Mouse (Mus musculus): Measurements from ENCODE around the gene Rbm15. TPM values are rescaled to one million over a fixed set of nuclear protein-coding genes. Genes with fewer than 3 reads are reported as not detected.
"Not testable (repeated sequence)": the region's sequence is repeated elsewhere in the genome, so short reads cannot be mapped to it uniquely, and the experiment has no call there.

Rbm15 gene
- polyA plus RNA-seq, 1 experiment from 2014 or later = 6.9 TPM

GRCm38 (mm10) chr3:107326442-107326841 is 7.0 kb downstream of the Rbm15 start:
- ATAC-seq (ENCODE audit: low FRiP score, low read depth) = no peak
- peaks cover 64% of the 10 kb centered on the region for H3K4me1 ChIP-seq (replicated peaks)
- WGBS = 96% methylated on average over 1 of the region's 1 CpGs

DNA sequence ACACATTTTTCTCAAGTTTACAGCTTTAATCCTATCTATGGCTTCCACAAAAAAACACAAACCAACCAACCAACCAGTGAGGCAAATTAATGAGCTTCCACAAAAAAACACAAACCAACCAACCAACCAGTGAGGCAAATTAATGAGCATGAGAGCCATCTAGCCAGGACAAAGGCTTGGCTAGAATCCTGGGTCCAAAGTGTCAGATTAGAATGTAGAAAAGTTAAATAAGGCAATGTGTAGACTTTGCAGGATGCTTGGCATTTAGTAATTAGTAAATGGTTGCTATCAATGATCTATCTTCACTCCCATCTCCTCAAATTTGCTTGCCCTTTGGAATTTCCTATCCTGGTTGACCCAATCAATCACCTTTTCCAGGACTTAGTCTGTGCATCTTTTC is 11.7 kb downstream of the Rbm15 start:
- H3K4me1 ChIP-seq (replicated peaks) = peaks cover 40% of the 10 kb centered on the region
- ATAC-seq (ENCODE audit: low FRiP score, low read depth) = no peak

More at GRCm38 (mm10) chr3:107326442-107326841, 7.0 kb downstream of the Rbm15 start:
- Histone ChIP-seq H3K36me3 (0 out of 2 replicates have a peak, but pooled peaks cover 13% of the 10 kb centered on the region), H3K4me2 (no peak overlapping the region), H3K27ac (replicated peaks) (no peak overlapping the region), H3K27me3 (no peaks in the 10 kb centered on the region), H3K9ac (no peak overlapping the region), H3K4me3 (no peak overlapping the region), H3K9me3 (no peaks in the 10 kb centered on the region)

GRCm38 (mm10) chr3:107321141-107321540 is 12.3 kb downstream of the Rbm15 start:
- Histone ChIP-seq H3K9me3 (no peaks in the 10 kb centered on the region), H3K9ac (no peak overlapping the region), H3K36me3 (0 out of 2 replicates have a peak, but pooled peaks cover 9% of the 10 kb centered on the region), H3K27ac (replicated peaks) (no peak overlapping the region), H3K4me2 (no peak overlapping the region), H3K4me3 (no peak overlapping the region), H3K27me3 (no peaks in the 10 kb centered on the region), H3K4me1 (replicated peaks) (peaks cover 40% of the 10 kb centered on the region)
- WGBS = 90% methylated on average over 2 of the region's 2 CpGs
- ATAC-seq (ENCODE audit: low FRiP score, low read depth) = no peak

More for the DNA sequence above, 11.7 kb downstream of the Rbm15 start:
- H3K4me3 ChIP-seq = no peak overlapping the region
- no peaks in the 10 kb centered on the region for H3K9me3 ChIP-seq
- no peaks in the 10 kb centered on the region for H3K27me3 ChIP-seq
- H3K4me2 ChIP-seq = no peak overlapping the region
- 0 out of 2 replicates have a peak, but pooled peaks cover 9% of the 10 kb centered on the region for H3K36me3 ChIP-seq
- no peak overlapping the region for H3K27ac ChIP-seq (replicated peaks)
- no peak overlapping the region for H3K9ac ChIP-seq

DNA sequence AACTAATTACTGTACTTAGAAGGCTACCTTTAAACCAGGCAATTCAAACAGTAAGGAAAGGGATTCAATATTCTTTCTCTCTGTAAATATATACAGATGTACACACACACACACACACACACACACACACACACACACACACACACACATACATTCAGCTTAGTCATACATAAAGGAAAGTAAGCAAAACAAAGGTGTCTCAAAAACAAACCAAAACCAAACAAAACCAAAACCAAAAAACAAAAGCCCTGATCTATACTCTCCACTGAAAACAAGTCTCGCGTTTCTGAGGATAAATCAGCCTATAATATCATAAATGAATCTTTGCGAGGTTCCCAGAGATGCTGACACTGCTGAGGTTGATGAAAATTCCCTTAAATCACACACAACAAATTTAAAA is 16.1 kb downstream of the Rbm15 start:
- Histone ChIP-seq H3K27ac (replicated peaks) (no peak overlapping the region), H3K27me3 (no peaks in the 10 kb centered on the region), H3K4me2 (no peak overlapping the region), H3K4me3 (no peak overlapping the region), H3K9ac (no peak overlapping the region), H3K4me1 (replicated peaks) (peaks cover 9% of the 10 kb centered on the region; the same call in 1 of the 2 replicates), H3K36me3 (no peaks in the 10 kb centered on the region), H3K9me3 (no peaks in the 10 kb centered on the region)
- no peak for ATAC-seq (ENCODE audit: low FRiP score, low read depth)
- 95% methylated on average over 3 of the region's 3 CpGs for WGBS

DNA sequence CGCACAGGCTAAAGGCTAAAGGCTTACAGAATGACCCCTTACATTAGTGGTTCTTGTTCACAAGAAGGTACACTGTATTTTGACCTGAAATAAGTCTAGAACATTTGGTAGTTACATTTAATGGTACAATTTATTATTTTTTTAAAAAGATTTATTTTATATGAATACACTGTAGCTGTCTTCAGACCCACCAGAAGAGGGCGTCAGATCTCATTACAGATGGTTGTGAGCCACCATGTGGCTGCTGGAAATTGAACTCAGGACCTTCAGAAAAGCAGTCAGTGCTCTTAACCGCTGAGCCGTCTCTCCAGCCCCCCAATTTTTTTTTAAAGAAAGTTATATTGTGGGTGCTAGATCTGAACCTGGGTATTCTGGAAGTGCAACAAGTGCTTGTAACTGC is 36.6 kb downstream of the Rbm15 start:
- H3K27me3 ChIP-seq; H3K36me3 ChIP-seq; H3K27ac ChIP-seq (replicated peaks); H3K9me3 ChIP-seq; H3K4me2 ChIP-seq; H3K4me3 ChIP-seq; H3K4me1 ChIP-seq (replicated peaks); H3K9ac ChIP-seq; ATAC-seq (ENCODE audit: low FRiP score, low read depth): not testable (repeated sequence)
- WGBS = 74% methylated on average over 4 of the region's 4 CpGs

DNA sequence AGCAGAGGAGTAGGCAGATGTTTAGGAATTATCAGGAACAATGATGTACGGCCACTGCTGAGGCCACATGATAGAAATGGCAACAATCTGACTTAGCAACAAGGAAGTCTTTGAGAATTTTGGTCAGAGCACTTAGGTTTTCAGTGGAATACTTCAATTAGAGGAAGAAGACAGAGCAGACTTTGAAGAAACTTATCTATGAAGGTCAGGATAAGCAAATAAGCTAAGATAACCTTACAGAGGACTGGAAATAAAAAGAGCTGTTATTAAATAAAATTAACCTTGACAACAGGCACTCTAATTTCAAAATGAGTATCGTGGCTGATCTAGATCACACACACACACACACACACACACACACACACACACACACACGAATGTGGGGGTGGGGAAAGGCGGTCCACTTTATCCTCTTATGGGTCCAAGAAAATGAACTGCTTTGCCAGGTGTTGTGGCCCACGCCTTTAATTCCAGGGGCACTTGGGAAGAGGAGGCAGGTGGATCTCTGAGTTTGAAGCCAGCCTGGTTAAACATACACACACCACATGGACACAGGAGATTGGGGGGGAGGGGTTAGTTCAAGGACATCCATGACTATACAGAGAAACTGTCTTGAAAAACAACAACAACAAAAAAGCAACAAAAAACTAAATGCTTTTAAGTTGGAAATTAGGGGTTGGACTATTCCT is 37.7 kb downstream of the Rbm15 start:
- H3K4me2 ChIP-seq = no peak overlapping the region
- no peaks in the 10 kb centered on the region for H3K36me3 ChIP-seq
- 86% methylated on average over 5 of the region's 5 CpGs for WGBS
- no peak overlapping the region for H3K27ac ChIP-seq (replicated peaks)
- H3K9me3 ChIP-seq = no peaks in the 10 kb centered on the region
- no peak for ATAC-seq (ENCODE audit: low FRiP score, low read depth)
- H3K27me3 ChIP-seq = no peaks in the 10 kb centered on the region
- no peak overlapping the region for H3K9ac ChIP-seq
- H3K4me3 ChIP-seq = no peak overlapping the region
- no peaks in the 10 kb centered on the region for H3K4me1 ChIP-seq (replicated peaks)

GRCm38 (mm10) chr3:107290764-107291381 is 42.6 kb downstream of the Rbm15 start, which contains the start of gene Slc16a4:
Gene Slc16a4, plus strand, starts transcription at chr3:107291230.
- no peaks in the 10 kb centered on the region for H3K4me1 ChIP-seq (replicated peaks)
- H3K4me2 ChIP-seq = no peak within 1 kb of the TSS
- H3K9me3 ChIP-seq = no peaks in the 10 kb centered on the region
- no peak within 1 kb of the TSS for H3K4me3 ChIP-seq
- 40% methylated on average over 9 of the region's 9 CpGs for WGBS
- H3K36me3 ChIP-seq = no peaks in the 10 kb centered on the region
- no peaks in the 10 kb centered on the region for H3K27me3 ChIP-seq
- no peak within 1 kb of the TSS for H3K27ac ChIP-seq (replicated peaks)
- no peak within 1 kb of the TSS for H3K9ac ChIP-seq
- ATAC-seq (ENCODE audit: low FRiP score, low read depth) = no peak

GRCm38 (mm10) chr3:107287346-107287745 is 46.1 kb downstream of the Rbm15 start:
- Histone ChIP-seq H3K4me2 (no peak overlapping the region), H3K9me3 (no peaks in the 10 kb centered on the region), H3K4me3 (no peak overlapping the region), H3K4me1 (replicated peaks) (no peaks in the 10 kb centered on the region), H3K27me3 (no peaks in the 10 kb centered on the region), H3K9ac (no peak overlapping the region), H3K27ac (replicated peaks) (no peak overlapping the region), H3K36me3 (peaks cover 9% of the 10 kb centered on the region; the same call in 1 of the 2 replicates)
- ATAC-seq (ENCODE audit: low FRiP score, low read depth) = no peak

- Histone ChIP-seq H3K4me1 (replicated peaks) (no peaks in the 10 kb centered on the region), H3K27me3 (no peaks in the 10 kb centered on the region), H3K9ac (no peak overlapping the region), H3K4me3 (no peak overlapping the region), H3K4me2 (no peak overlapping the region), H3K36me3 (peaks cover 12% of the 10 kb centered on the region; the same call in 1 of the 2 replicates), H3K9me3 (no peaks in the 10 kb centered on the region), H3K27ac (replicated peaks) (no peak overlapping the region)
- ATAC-seq (ENCODE audit: low FRiP score, low read depth) = no peak
- WGBS = 84% methylated on average over 2 of the region's 2 CpGs
Measured at GRCm38 (mm10) chr3:107286123-107286522, 47.4 kb downstream of the Rbm15 start.

DNA sequence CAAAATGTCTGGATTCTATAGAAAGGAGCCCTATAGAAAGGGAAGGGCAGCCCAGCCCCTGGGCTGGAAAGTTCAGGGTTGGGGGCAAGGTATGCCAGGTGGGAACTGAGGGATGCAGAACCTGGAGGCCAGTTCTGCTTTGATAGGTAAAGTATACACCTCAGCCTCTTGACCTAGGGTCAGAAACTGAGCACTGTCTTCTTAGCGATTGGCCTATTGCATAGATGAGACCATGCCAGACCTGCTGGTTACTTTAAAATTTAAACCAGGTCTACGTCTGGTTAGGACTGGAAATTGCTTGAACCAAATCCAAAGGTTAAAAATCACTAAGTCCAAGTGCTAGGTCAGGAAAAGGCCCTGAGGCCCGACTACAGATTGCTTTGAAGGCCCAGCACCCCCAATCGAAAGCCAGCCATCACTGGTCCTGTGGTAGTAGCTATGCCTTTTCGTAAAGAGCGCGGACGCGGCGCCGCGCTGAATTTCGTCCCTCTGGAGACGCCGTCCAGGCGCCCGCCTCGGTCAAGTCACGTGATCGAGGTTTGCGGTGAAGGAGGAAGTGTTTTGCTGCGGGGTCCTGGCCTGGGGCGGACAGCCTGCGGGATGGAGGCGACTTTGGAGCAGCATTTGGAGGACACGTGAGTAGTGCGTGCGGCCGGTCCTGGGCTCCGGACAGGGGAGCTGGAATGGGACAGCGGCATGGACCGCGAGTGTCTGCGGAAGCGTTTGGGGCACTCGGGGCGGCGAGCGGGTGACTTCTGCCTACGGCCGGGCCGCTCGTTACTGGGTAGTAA is 54.8 kb downstream of the Rbm15 start, which contains the start of gene Lamtor5:
TSS of gene Lamtor5 (plus strand) at position 380 of the 791 bp plus-strand sequence.
- Histone ChIP-seq H3K36me3 (peaks cover 12% of the 10 kb centered on the region; the same call in 1 of the 2 replicates), H3K9me3 (no peaks in the 10 kb centered on the region), H3K27me3 (no peaks in the 10 kb centered on the region), H3K4me2 (peak within 1 kb of the TSS; percentile 66), H3K27ac (replicated peaks) (no peak within 1 kb of the TSS), H3K4me3 (peak within 1 kb of the TSS; percentile 60), H3K4me1 (replicated peaks) (peaks cover 16% of the 10 kb centered on the region), H3K9ac (peak within 1 kb of the TSS; percentile 49)
- ATAC-seq (ENCODE audit: low FRiP score, low read depth) = peak; percentile 91
- 3% methylated on average over 43 of the region's 43 CpGs for WGBS

GRCm38 (mm10) chr3:107276626-107277025 is 56.8 kb downstream of the Rbm15 start:
- Histone ChIP-seq H3K4me1 (replicated peaks) (peaks cover 16% of the 10 kb centered on the region), H3K9ac (no peak overlapping the region), H3K9me3 (no peaks in the 10 kb centered on the region), H3K27ac (replicated peaks) (no peak overlapping the region), H3K4me2 (no peak overlapping the region), H3K27me3 (no peaks in the 10 kb centered on the region), H3K4me3 (no peak overlapping the region), H3K36me3 (no peaks in the 10 kb centered on the region)
- 86% methylated on average over 3 of the region's 3 CpGs for WGBS
- no peak for ATAC-seq (ENCODE audit: low FRiP score, low read depth)

- Histone ChIP-seq H3K4me2 (no peak overlapping the region), H3K27me3 (no peaks in the 10 kb centered on the region), H3K4me1 (replicated peaks) (peaks cover 16% of the 10 kb centered on the region), H3K9ac (no peak overlapping the region), H3K9me3 (no peaks in the 10 kb centered on the region), H3K36me3 (no peaks in the 10 kb centered on the region), H3K4me3 (no peak overlapping the region), H3K27ac (replicated peaks) (no peak overlapping the region)
- no peak for ATAC-seq (ENCODE audit: low FRiP score, low read depth)
- 65% methylated on average over 4 of the region's 4 CpGs for WGBS
Measured at GRCm38 (mm10) chr3:107275996-107276395, 57.5 kb downstream of the Rbm15 start.

All from hindbrain, embryonic 15.5 days (tissue).